Mouse (Mus musculus) embryo, embryonic 10.5 days (tissue): ENCODE data around the gene Snx29.

Source experiments
- DNase-seq: peaks from one replicate; pipeline ENCODE4 v3.0.0-alpha.2; 2015; ENCODE audit warnings: low spot score

Gene Snx29

DNA sequence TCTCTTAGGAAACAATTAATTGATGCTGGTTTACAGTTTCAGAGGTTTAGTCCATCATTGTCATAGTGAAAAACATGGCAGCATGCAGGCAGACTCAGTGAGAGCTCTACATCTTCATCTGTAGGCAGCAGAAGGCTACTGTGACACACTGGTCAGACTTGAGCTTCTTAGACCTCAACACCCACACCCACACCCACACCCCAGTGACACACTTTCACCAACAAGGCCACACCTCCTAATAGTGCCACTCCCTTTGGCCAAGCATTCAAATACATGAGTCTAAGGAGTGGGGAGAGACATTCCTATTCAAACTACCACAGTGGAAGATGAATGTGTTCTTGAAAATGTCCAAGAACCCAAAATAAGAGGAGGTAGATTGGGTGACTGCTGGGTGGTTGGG lies 460.6 kb downstream of the Snx29 start:
- DNase-seq, result no peak

DNA sequence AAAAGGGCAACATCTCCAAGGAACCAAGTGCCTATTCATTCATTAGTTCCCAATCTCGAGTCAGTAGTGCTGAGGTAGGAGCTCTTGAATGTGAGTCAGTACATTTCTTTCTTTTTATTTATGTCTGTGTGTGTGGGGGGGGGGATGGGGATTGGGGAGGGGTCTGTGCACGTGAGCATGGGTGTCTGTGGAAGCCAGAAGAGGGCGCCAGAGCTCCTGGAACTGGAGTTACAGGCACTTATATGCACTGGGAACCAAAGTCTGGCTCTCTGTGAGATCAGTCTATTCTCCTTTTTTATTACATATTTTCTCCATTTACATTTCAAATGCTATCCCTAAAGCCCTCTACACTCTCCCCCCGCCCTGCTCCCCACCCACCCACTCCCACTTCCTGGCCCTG lies 461.6 kb downstream of the Snx29 start:
- DNase-seq, result no peak

DNA sequence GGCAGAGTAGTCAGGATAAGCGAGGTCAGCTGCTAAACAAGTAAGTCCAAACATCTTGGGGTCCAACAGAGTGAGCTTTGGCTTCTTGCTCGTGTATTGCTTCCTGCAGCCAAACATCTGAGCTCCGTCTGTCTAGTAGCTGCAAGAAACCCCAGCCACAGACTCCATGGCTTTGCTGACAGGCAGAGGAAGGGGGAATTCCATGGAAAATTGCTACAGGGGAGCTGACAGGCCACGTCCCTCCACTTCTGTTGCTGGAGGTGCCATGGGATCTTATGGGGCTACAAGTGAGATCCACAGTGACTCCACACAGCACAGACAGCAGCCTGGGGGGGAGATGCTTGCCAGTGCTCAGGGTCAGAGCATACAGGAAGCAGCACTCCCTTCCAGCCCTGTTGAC lies 463.1 kb downstream of the Snx29 start:
- no peak for DNase-seq

DNA sequence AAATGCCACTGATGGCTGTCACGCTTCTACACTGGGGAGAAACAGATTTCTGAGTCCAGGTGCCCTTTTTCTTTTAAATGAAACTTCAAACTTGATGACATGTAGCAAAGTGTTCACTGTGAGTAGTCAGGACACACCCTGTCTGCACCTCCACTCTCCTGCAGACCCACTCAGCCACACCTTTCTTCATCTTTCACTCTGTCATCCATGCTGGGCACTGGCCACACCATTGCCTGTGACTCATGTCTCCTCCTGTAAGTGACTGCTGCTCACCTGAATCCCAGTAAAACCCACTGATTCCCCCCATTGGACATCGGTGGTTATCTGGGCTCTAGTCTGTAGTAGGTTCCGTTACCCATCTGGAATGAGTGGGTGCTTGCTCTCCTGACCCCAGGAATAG lies 467.8 kb downstream of the Snx29 start:
- DNase-seq, result no peak

DNA sequence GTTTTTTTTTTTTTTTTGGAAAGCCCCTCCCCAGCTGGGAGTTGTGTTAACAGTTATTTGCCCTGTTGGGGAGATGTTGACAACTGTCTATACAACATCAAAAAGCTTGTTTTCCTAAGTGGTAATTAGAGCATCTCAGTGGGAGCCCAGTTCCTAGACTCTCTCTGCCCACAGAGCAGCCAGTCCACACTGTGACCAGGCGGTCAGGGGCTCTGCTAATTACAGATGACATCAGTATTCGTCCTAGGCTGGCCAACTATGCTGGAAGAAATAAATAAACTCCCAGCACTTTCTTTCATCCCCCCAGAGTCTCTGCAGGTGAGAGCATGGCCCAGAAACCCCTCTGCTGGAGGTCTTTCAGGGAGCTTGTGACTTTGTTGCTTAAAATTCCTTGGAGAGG lies 470.7 kb downstream of the Snx29 start:
- DNase-seq, result no peak

DNA sequence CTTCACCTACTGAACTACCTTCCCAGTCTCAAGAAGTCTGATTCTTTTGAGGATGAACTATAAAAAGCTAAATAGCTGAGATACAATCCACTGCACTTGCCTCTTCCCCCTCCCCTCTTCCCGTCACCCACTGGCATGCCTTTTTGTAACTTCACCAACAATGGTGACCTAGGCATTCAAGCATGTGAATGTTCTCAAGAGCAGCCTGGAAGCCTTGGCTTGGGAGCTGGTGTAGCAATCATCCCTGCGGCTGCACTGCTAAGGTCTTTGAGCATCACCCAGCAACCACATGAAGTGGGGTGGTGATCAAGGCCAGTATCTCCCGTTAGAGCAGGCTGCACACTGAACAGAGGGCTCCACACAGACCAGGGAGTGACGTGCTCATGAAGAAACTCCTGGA lies 471.9 kb downstream of the Snx29 start:
- DNase-seq, result no peak

DNA sequence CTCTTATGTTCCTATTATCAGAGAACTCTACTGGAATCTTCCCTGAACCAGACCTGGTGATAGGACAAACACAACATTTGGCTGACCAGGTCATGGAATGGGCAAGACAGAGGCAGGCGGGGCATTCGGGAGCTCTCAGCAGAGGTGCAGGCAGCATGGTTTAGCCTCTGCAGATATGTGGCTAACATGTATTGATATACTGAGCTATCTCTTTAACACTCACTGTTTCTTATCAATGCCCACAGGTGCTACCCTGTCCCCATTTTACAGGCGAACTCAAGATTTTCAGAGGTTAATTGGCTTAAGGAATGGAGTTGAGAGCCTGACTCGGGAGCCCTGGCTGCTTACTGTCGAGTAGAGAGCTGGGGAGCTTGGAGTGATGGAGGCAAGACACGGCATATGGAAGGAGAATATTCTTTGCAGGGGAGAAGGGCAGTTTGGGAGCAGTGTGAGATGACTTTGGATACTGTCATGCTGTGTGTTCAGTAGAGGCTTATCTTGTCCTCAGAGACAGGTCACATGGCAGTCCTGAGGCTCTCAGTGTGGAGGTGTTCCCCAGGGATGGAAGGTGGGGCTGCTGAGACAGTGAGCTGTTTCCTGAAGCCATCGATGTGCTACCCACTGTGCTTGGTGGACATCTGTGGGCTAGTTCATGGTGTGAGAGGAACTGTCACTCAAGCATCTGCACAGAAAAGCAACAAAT lies 473.2 kb downstream of the Snx29 start:
- no peak for DNase-seq

DNA sequence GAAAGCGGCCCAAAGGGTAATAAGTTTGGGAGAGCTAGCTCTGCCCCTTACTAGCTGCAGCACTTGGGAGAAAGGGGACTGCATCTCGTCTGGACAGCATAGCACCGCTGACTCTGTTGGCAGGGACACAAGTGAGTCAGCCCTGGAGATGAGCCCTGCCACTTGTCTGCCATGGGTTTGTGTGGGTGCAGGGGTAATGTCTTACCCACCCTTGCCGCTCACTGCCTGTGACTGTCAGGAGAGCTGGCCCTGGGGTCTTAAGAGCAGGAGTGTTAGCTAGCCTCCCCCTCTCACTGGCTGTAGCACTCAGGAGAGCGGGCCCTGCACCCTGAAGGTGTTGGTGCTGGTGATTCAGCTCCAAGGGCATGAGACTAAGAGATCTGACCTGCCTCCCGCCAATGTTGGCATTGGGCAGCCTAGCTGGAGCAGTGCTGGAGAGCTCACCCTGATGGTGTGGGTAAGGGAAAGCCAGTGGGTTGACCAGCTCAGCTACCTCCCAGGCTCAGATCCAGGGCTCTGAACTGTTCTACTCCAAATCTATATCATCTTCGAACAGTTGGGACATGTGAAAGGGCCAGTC lies 479.3 kb downstream of the Snx29 start:
- no peak for DNase-seq
